Mouse (Mus musculus) bone marrow macrophage, adult 2 months (primary cell): ENCODE results near the gene Psmd3.

ENCODE experiments used
- CTCF ChIP-seq: IDR thresholded peaks from 2 replicates; pipeline ENCODE4 v1.5.1; 2012; ENCODE audit warnings: low read depth, mild to moderate bottlenecking, low read length, moderate library complexity
- POLR2A ChIP-seq: IDR thresholded peaks from 2 replicates; pipeline ENCODE4 v1.6.1; 2012; ENCODE audit warnings: mild to moderate bottlenecking, low read depth, low read length, borderline replicate concordance

DNA sequence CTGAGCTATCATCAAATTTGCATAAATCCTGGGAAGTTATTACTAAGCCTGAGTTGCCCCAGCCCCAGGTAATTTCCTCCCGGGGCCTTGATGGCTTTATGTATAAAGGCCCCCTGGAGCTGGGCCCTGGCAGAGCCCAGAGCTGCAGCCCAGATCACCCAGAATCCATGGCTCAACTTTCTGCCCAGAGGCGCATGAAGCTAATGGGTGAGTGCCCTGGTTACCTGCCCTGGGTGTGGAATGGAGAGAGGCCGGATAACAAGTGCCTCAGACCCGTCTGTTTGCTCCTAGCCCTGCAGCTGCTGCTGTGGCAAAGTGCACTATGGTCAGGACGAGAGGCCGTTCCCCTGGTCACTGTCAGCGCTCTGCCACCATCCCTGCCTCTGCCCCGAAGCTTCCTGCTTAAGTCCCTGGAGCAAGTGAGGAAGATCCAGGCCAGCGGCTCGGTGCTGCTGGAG is 18.9 kb downstream of the Psmd3 start, which contains the start of gene Csf3:
- TF ChIP-seq CTCF (no peak), POLR2A (no peak)
